Mouse (Mus musculus) cortical plate, adult 2 months (tissue): Measurements from ENCODE around the gene Klk6.

Source experiments
- CTCF ChIP-seq: fragments of 200-500 bp; IDR thresholded peaks from 2 replicates; pipeline ENCODE4 v1.5.1; 2011; ENCODE audit warnings: mild to moderate bottlenecking, control low read depth, low read length; ENCODE audit not compliant: insufficient read depth; ENCODE audit errors: extremely low read depth
- POLR2A ChIP-seq: fragments of 200-500 bp; IDR thresholded peaks from 2 replicates; pipeline ENCODE4 v1.6.1; 2011; ENCODE audit warnings: mild to moderate bottlenecking, low read length, control low read depth; ENCODE audit not compliant: insufficient read depth; ENCODE audit errors: extremely low read depth

DNA sequence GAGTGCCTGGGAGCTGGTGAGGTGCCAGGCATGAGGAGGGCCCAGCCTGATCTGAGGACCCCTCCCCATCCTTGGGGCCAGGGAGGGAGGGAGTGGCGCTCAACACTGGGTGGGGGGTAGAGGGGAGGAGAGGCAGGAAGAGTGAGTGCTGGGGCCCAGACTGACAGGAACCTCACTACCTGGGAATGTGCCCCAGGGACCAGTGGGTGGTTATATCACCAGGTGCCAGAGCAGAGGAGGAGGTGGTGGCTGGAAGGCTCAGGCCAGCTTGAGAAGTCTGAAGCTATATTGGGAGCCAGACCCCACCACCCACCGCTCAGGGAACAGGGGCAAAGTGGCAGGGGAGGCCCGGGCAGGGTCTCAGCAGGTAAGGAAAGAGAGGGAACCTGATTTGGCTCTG, 17.4 kb downstream of the Klk6 start, which contains the start of gene Klk5:
- TF ChIP-seq POLR2A (no peak), CTCF (no peak)
